Mouse (Mus musculus) right cerebral cortex, postnatal 36 days (tissue): ENCODE results near the gene Glipr2.

ENCODE experiments used
- DNase-seq, 2 experiments: peaks; one replicate each; pipeline ENCODE4 v3.0.0; 2022; ENCODE audit warnings: low spot score in 2 of 2, mixed read lengths in 1 of 2

Glipr2 gene

GRCm38 (mm10) chr4:44004623-44005409, 47.6 kb downstream of the Glipr2 start:
- DNase-seq, result no peak

- no peak for DNase-seq
Observed at GRCm38 (mm10) chr4:44010176-44010575, 53.0 kb downstream of the Glipr2 start.

GRCm38 (mm10) chr4:44010893-44011292, 53.7 kb downstream of the Glipr2 start:
- no peak for DNase-seq

GRCm38 (mm10) chr4:44011799-44012198, 54.6 kb downstream of the Glipr2 start:
- DNase-seq, result no peak

GRCm38 (mm10) chr4:44012376-44013367, 55.5 kb downstream of the Glipr2 start:
- peak; percentile 91 to 96 for DNase-seq

GRCm38 (mm10) chr4:44013391-44014070, 56.3 kb downstream of the Glipr2 start:
- DNase-seq, result no peak

- DNase-seq, result no peak
Observed at GRCm38 (mm10) chr4:44016071-44016470, 58.9 kb downstream of the Glipr2 start.

GRCm38 (mm10) chr4:44016791-44017190, 59.6 kb downstream of the Glipr2 start:
- no peak for DNase-seq

GRCm38 (mm10) chr4:44022323-44022722, 65.1 kb downstream of the Glipr2 start:
- DNase-seq, result no peak

- DNase-seq, result no peak
Observed at GRCm38 (mm10) chr4:44022766-44023165, 65.6 kb downstream of the Glipr2 start.

GRCm38 (mm10) chr4:44023681-44024080, 66.5 kb downstream of the Glipr2 start:
- DNase-seq, result no peak

- no peak for DNase-seq
Observed at GRCm38 (mm10) chr4:44024241-44024640, 67.0 kb downstream of the Glipr2 start.

GRCm38 (mm10) chr4:44025570-44025969, 68.4 kb downstream of the Glipr2 start:
- DNase-seq, result no peak
